Mouse (Mus musculus) intestine, embryonic 16.5 days (tissue): ENCODE results near the gene Grm5. TPM values are rescaled to one million over a fixed set of nuclear protein-coding genes. Genes with fewer than 3 reads are reported as not detected.
A peak's percentile ranks its signal among the peaks of the same experiment; 100 is the strongest.

Experiments used
- ATAC-seq: fragments of 200-750 bp; cut with Nextera tagmentation; 2 replicates; pipeline ENCODE4 v1.8.0; 2017; ENCODE audit warnings: moderate TSS enrichment, moderate library complexity
- H3K27ac ChIP-seq: fragments of 300-500 bp; sonication (generic); 2 replicates; pipeline ENCODE4 v1.5.1; 2014; ENCODE audit warnings: mild to moderate bottlenecking, low read length
- H3K27me3 ChIP-seq: fragments of 300-500 bp; sonication (generic); replicated peaks from 2 replicates; pipeline ENCODE4 v1.6.1; 2014; ENCODE audit warnings: low read length, control low read depth, mixed read lengths; ENCODE audit not compliant: control insufficient read depth, insufficient read depth
- H3K36me3 ChIP-seq: fragments of 300-500 bp; sonication (generic); 2 replicates; pipeline ENCODE4 v1.6.1; 2014; ENCODE audit warnings: low read length, control low read depth; ENCODE audit not compliant: control insufficient read depth, insufficient read depth
- H3K4me1 ChIP-seq: fragments of 300-500 bp; sonication (generic); 2 replicates; pipeline ENCODE4 v1.6.1; 2014; ENCODE audit warnings: low read length, control low read depth, mixed read lengths; ENCODE audit not compliant: control insufficient read depth, insufficient read depth
- H3K4me2 ChIP-seq: fragments of 300-500 bp; sonication (generic); 2 replicates; pipeline ENCODE4 v1.6.1; 2014; ENCODE audit warnings: low read depth, low read length, control low read depth
- H3K4me3 ChIP-seq: fragments of 300-500 bp; sonication (generic); 2 replicates; pipeline ENCODE4 v1.5.1; 2014; ENCODE audit warnings: mild to moderate bottlenecking, low read length
- H3K9ac ChIP-seq: fragments of 300-500 bp; sonication (generic); 2 replicates; pipeline ENCODE4 v1.6.1; 2014; ENCODE audit warnings: low read depth, low read length
- H3K9me3 ChIP-seq: fragments of 300-500 bp; sonication (generic); 2 replicates; pipeline ENCODE4 v1.6.1; 2016; ENCODE audit warnings: low read length, control low read depth; ENCODE audit not compliant: control insufficient read depth
- WGBS: fragments of 180-500 bp; shearing (Covaris S2); extraction: QIAGEN DNeasy Blood & Tissue Kit; methylation state at CpG from one replicate; pipeline ENCODE4 v1.1.7; 2014; 5-methylcytosine and 5-hydroxymethylcytosine counted together
- polyA plus RNA-seq: library from polyadenylated mRNA; unstranded; fragments of >200 nt; fragmentation: Nextera tagmentation; extraction: Ambion mirVana; gene quantifications from 2 replicates; pipeline ENCODE4 v1.2.1, GENCODE M21; 2015

The Grm5 gene
- not detected in 2 replicates for polyA plus RNA-seq

DNA sequence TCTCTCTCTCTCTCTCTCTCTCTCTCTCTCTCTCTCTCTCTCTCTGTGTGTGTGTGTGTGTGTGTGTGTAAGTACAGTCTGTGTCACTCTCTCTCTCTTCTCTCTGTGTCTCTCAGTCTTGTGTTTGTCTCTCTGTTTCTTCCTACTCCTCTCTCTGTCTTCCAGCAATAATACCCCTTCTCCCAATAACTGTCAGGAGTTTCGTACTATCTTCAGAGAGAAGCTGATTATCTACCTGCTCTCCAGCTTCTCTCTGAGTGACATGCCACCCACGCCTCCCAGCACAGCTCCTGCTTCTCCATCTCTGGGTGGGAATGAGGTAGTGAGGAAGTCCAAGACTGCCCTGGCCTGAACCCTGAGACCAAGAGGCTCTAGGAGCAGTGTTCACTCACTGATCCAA lies at the start of gene Grm5:
Gene Grm5, plus strand, starts transcription at position 301 of the 400 bp plus-strand sequence.
- WGBS, result 13% methylated on average over 2 of the region's 2 CpGs
- Histone ChIP-seq H3K4me3 (peak within 1 kb of the TSS; percentile 26), H3K4me1 (peaks cover 3% of the 10 kb centered on the region; the same call in 1 of the 2 replicates), H3K27ac (no peak within 1 kb of the TSS), H3K36me3 (no peaks in the 10 kb centered on the region), H3K9ac (no peak within 1 kb of the TSS), H3K9me3 (no peaks in the 10 kb centered on the region), H3K27me3 (peaks cover 5% of the 10 kb centered on the region; the same call in 1 of the 2 replicates), H3K4me2 (peak within 1 kb of the TSS; percentile 33)
- ATAC-seq, result no peak

DNA sequence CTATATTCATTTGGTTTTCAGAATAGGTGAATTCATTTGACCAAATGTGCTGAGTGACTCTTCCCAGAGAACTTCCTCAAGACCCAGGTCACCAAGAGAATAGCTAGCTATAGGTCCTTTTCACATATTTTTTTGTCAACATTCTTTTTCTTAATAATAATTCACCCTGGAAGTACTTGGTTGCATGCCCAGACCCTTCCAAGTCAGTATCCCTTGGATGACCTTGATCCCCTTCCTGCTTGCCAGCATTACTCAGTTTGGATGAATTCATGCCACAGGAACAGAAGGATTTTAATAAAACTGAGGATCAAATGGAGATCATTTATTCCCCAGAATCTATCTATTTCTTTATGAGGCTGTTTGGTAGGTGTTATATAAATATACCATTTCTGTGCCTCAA lies 44.9 kb upstream of the Grm5 start:
- ATAC-seq, result no peak
- Histone ChIP-seq H3K9me3 (no peaks in the 10 kb centered on the region), H3K27ac (no peak overlapping the region)

DNA sequence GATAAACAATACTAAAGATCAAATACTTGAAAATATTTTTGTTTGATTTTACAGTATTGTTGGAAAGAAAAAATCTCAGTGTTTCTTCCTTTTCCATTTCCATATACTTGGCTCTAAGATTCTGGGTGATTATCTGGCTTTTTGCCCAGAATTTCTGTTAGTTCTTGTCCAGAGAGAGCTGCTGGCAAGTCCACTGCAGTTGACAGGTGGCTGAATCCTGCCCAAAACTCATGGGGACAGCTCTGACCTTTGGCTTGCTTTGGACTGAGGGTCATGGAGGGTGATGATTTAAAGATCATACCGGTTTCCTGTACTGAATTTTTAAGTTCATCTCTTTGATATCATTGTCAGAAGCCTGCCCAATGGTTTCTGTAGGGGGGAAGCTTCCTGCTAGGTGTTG lies 18.7 kb upstream of the Grm5 start:
- H3K4me1 ChIP-seq, result no peaks in the 10 kb centered on the region
- WGBS, result 39% methylated on average over 1 of the region's 1 CpGs

More for the DNA sequence above, 44.9 kb upstream of the Grm5 start:
- Histone ChIP-seq H3K4me2 (no peak overlapping the region), H3K9ac (no peak overlapping the region), H3K4me1 (no peaks in the 10 kb centered on the region), H3K27me3 (no peaks in the 10 kb centered on the region), H3K4me3 (no peak overlapping the region), H3K36me3 (no peaks in the 10 kb centered on the region)

DNA sequence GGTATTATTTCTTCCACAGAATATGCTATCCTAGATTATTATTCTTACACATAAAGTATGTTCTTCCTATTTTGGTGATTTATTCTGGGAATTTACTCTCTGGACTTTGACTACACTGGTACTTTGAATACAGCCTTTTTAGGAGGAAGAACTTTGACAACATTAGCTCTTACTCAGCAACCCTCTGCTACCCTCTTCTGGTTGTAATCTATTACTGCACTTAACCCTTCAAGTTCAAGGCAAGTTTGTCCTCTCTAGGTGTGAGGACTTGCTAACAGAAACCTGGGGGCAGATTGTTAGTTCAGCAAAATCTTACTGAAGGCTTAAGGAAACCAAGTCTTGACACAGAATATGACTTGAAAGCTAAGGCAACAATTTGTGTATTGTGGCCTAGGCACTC lies 17.5 kb upstream of the Grm5 start:
- no peak overlapping the region for H3K4me2 ChIP-seq
- H3K4me1 ChIP-seq, result no peaks in the 10 kb centered on the region
- no peak for ATAC-seq
- H3K9me3 ChIP-seq, result no peaks in the 10 kb centered on the region
- no peak overlapping the region for H3K9ac ChIP-seq
- no peak overlapping the region for H3K4me3 ChIP-seq
- no peaks in the 10 kb centered on the region for H3K27me3 ChIP-seq
- no peak overlapping the region for H3K27ac ChIP-seq
- no peaks in the 10 kb centered on the region for H3K36me3 ChIP-seq

More for the DNA sequence above, 18.7 kb upstream of the Grm5 start:
- H3K27me3 ChIP-seq, result no peaks in the 10 kb centered on the region
- no peak overlapping the region for H3K4me3 ChIP-seq
- no peak for ATAC-seq
- H3K36me3 ChIP-seq, result no peaks in the 10 kb centered on the region
- H3K4me2 ChIP-seq, result no peak overlapping the region
- no peak overlapping the region for H3K9ac ChIP-seq
- H3K9me3 ChIP-seq, result no peaks in the 10 kb centered on the region
- no peak overlapping the region for H3K27ac ChIP-seq

DNA sequence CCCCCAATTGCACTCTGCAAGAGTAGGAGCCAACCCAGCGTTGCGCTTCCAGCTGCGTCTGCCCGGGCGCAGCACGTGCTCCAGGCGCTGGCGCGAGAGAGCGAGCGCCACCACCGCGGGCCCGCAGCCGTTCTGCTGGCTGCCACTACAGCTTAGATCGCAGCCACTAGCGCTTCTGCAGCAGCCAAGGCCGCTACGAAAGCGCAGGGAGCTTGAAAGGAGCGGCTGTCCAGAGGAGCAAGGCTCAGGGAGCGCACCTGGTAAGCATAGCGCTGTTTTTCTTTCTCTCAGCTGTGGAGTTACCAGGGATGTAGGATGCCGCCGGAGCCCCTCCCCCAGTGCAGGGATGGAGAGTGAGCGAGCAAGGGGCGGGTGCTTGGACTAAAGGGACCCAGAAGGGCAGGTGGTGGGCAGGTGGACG lies 323 bp downstream of the Grm5 start:
- Histone ChIP-seq H3K9me3 (no peaks in the 10 kb centered on the region), H3K36me3 (no peaks in the 10 kb centered on the region), H3K9ac (no peak overlapping the region), H3K4me1 (peaks cover 3% of the 10 kb centered on the region; the same call in 1 of the 2 replicates), H3K27me3 (peaks cover 5% of the 10 kb centered on the region; the same call in 1 of the 2 replicates), H3K4me2 (peak overlapping the region; percentile 33), H3K4me3 (peak overlapping the region; percentile 26), H3K27ac (no peak overlapping the region)
- 0 out of 2 replicates have a peak, but pooled peaks have one; percentile 48 for ATAC-seq
- under 1% methylated on average over 28 of the region's 28 CpGs for WGBS

DNA sequence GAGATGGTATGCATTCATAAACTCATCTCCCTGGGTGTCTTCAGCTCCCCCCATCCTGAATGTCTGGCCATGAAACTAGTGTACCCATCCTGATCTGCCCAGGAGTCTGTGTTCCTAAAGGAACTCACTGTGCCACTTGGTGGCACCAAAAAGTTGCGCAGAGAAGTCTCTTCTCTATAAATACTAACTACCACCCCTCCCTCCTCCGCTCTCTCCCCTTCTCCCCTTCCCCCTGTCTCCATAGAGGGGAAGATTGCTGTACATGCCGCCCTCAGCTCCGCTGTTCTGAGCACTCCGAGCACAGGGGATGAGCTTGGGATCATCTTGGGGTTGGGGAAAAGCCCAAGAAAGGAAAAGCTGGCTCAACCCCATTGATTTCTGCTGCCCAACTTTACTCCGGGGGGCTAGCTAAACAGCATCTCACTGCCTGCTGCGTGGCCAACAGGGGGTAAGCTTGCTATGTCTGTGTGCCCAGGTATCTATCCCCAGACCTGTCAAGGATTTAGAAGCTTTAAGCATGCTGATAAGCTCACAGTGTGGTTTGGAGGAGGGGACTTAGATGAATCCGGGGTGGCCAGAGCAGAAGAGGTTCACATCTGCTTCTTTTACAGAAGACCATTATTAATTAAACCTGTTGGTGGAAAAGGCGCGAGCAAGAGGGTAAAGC lies 2.4 kb downstream of the Grm5 start:
- H3K4me3 ChIP-seq, result no peak overlapping the region
- no peak overlapping the region for H3K4me2 ChIP-seq
- no peak overlapping the region for H3K27ac ChIP-seq
- H3K4me1 ChIP-seq, result peaks cover 3% of the 10 kb centered on the region; the same call in 1 of the 2 replicates
- H3K36me3 ChIP-seq, result no peaks in the 10 kb centered on the region
- peaks cover 5% of the 10 kb centered on the region; the same call in 1 of the 2 replicates for H3K27me3 ChIP-seq
- no peaks in the 10 kb centered on the region for H3K9me3 ChIP-seq
- H3K9ac ChIP-seq, result no peak overlapping the region
- WGBS, result 16% methylated on average over 10 of the region's 10 CpGs
- ATAC-seq, result no peak

DNA sequence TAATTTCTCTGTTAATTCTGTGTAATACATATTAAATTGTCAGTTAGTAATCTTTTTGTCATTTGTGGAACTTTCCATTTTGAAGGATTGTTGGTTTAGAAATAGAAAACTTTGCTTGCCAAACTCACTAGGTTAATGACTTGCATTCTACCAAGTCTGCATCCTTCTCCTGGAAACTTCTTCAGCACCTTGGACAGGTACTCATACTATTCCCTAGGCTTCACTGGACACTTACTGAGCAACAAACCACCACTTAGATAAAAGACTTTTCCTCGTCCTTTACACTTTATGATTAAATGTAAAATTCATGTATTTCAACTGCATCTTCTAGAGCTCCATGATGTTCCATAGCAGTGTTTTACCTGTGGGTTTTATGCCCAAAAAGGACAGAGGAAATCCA lies 4.0 kb downstream of the Grm5 start:
- H3K27me3 ChIP-seq, result peaks cover 5% of the 10 kb centered on the region; the same call in 1 of the 2 replicates
- H3K27ac ChIP-seq, result no peak overlapping the region
- H3K36me3 ChIP-seq, result no peaks in the 10 kb centered on the region
- peaks cover 3% of the 10 kb centered on the region; the same call in 1 of the 2 replicates for H3K4me1 ChIP-seq
- 24% methylated on average over 1 of the region's 1 CpGs for WGBS
- H3K4me3 ChIP-seq, result no peak overlapping the region
- no peak for ATAC-seq
- no peaks in the 10 kb centered on the region for H3K9me3 ChIP-seq
- H3K9ac ChIP-seq, result no peak overlapping the region
- H3K4me2 ChIP-seq, result no peak overlapping the region

DNA sequence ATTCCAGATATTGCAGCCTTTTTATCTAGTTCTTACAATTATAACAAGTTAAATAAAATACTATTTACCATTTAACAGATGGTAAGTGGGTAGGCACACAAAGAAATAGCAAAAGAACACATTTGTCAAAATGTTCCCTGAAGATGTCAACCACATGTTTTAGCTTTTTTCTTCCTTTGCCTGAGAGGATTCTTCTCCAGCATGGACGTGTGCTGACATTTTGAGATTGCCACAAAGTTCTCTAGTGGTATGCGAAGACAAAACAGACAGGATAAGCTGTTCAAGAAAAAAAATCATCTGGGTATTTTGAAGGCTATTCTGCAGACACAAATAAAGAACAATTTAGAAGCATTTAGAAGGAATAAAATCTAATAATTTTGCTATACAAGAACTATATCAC lies 42.3 kb downstream of the Grm5 start:
- Histone ChIP-seq H3K9me3 (no peaks in the 10 kb centered on the region), H3K27me3 (no peaks in the 10 kb centered on the region), H3K27ac (no peak overlapping the region), H3K4me1 (no peaks in the 10 kb centered on the region), H3K4me2 (no peak overlapping the region), H3K9ac (no peak overlapping the region), H3K36me3 (no peaks in the 10 kb centered on the region), H3K4me3 (no peak overlapping the region)
- ATAC-seq, result no peak
- WGBS, result 73% methylated on average over 2 of the region's 2 CpGs

DNA sequence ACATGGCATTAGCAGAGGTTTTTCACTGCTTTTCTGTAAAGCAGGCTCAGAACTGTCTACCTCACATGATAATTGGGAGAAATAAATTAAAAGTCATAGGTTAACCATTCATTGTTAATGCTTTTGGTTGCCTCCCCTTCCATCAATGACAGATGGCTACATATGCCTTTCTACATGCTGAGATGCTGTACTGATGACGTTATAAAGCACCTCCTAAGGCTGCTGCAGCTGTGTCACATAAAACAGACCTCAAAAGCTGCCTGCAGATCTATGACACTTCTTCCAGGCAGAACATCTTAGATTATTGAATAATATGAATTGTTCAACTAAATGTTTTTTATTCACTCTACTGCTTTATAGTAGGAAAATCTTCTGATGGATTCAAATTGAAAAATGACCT lies 51.6 kb downstream of the Grm5 start:
- no peaks in the 10 kb centered on the region for H3K9me3 ChIP-seq
- H3K27me3 ChIP-seq, result no peaks in the 10 kb centered on the region
- no peak overlapping the region for H3K9ac ChIP-seq
- no peak overlapping the region for H3K4me2 ChIP-seq
- no peak overlapping the region for H3K4me3 ChIP-seq
- no peaks in the 10 kb centered on the region for H3K36me3 ChIP-seq
- H3K4me1 ChIP-seq, result no peaks in the 10 kb centered on the region
- no peak for ATAC-seq
- 36% methylated on average over 1 of the region's 1 CpGs for WGBS
- no peak overlapping the region for H3K27ac ChIP-seq

DNA sequence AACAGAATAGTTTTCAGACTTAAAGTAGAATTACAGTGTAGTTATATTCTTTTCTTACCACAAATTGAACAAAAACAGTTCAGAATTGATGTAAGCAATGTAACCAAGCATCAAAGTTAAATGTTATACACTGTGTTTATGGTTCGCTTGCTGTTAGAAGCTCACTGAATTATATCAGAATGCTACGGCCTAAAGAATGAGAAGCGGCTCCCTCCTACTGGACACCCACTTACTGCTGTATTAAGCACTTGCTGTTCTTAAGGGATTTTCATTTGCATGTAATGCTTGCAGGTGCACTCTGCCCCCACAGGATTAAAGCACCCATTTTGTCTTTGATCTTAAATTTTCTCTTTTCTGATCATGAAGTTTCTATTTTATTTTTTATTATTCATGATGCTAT lies 66.6 kb downstream of the Grm5 start:
- WGBS, result 81% methylated on average over 3 of the region's 3 CpGs
- no peak overlapping the region for H3K9ac ChIP-seq
- H3K27me3 ChIP-seq, result no peaks in the 10 kb centered on the region
- no peak overlapping the region for H3K4me2 ChIP-seq
- ATAC-seq, result no peak
- H3K27ac ChIP-seq, result no peak overlapping the region
- no peak overlapping the region for H3K4me3 ChIP-seq
- H3K9me3 ChIP-seq, result no peaks in the 10 kb centered on the region
- no peaks in the 10 kb centered on the region for H3K36me3 ChIP-seq
- H3K4me1 ChIP-seq, result no peaks in the 10 kb centered on the region
